Mouse (Mus musculus): ENCODE results near the gene Ddx11.
"Not testable (repeated sequence)": the region's sequence is repeated elsewhere in the genome, so short reads cannot be mapped to it uniquely, and the experiment has no call there.

The Ddx11 gene

DNA sequence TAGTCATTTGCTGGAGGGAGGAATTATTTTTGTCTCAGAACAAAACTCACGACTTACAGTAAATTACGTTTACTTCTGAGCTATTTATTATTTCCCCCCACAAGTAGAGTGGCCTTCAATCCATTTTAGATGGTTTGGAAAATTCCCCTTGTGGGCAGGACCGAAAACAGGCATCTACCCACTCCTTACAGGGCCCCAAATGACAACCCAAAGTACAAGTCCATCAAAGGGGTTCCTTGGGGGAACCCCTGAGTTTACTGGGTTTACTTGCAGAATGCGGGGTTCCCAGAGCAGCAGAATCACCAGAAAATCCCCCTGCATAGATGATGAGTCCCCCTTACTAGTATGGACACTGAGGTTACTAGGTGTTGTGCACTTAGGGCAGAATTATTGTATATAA, 11.2 kb upstream of the Ddx11 start:
- DNase-seq (ENCODE audit: low spot score in 2 of 2), result no peak

DNA sequence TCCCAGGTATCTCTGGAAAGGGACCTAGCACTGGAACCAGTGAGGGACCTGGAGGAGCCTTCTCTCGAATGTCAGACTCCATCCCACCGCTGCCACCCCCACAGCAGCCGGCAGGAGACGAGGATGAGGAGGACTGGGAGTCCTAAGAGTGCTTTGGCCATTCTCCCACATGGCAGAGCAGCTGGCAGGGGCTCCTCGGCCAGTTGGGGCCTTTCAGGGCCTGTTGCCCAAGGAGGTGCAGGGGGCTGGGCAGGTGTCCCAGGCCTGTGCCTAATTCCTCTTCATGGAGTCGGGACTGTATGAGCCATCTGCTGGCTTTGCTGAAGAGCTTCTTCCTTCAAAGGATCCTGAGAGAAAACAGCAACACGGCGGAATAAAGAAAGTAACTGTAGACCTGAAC, 4.3 kb upstream of the Ddx11 start:
- DNase-seq (ENCODE audit: low spot score in 2 of 2), result no peak

DNA sequence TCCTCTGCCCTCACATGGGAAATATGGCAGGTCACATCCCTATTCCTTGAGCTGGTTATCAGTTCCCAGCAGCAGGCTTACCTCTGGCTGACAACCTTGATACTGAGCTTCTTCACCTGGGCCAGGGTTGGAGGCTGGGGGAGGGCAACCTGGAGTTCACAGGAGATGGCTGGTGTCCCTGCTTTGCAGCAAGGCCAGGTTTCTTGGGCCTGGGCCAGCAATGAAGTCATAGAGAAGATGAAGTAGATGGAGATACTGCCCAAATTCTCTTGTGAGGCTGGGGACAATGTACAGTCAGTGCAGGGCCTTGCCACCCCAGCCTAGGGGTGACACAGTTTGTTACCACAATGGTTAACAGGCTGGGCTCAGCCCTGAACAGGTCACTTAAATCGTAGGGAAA, 2.6 kb upstream of the Ddx11 start:
- no peak for DNase-seq (ENCODE audit: low spot score in 2 of 2)

DNA sequence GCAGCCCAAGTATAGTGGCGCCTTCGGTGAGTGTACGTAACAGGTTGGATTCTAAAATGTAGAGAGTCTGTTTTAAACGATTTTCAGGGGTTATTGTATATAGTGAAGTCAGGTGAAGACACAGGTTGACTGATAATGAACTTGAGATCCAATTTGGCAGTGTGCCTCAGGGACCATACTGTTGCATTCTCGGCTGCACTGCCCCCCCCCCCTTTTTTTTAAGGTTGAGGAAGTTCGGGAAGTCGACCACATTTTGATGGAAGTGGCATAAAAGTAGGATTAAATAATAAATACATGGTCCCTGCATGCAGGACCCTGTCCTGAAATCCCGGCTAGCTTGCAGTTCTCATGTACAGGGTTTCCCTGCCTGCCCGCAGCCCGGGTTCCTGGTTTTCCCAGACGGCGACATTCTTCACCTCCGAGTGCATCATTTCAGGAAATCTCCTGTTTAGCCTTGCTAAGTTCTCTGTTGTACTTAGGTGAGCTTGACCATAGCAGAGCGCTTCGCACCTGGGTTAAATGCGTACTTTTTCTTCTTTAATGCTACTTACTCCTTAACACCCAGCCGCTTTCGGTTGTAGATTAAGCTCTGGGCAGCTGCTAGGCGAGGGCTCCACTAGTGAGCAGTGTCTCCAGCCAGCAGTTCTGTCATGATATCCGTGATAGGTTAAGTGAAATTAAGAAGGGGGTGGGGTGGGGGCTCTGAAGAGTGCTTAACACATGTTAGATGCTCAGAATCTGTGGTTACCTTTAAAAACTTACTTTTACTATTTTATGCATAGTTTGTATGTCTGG, 693 bp downstream of the Ddx11 start:
- DNase-seq (ENCODE audit: low spot score in 2 of 2), result no peak

DNA sequence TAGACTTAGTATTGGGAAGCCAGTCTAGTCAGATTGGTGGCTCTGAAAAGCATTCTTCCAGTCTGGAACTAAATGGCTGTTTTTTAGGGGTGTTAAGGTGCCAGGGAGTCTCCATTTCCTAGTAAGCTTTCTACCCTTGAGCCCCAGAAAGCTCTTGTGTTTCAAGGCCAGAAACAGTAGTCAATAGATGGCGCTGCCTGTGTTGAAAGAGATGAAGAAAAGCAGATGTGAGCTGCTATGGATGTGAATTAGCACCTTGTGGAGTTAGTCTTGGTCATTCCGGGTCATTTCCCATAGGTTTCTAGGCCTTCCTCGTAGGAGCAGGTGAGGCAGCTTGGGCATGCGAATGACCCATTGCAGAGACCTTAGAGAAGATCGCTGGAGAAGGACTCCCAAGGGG, 1.9 kb downstream of the Ddx11 start:
- DNase-seq (ENCODE audit: low spot score in 2 of 2), result no peak

DNA sequence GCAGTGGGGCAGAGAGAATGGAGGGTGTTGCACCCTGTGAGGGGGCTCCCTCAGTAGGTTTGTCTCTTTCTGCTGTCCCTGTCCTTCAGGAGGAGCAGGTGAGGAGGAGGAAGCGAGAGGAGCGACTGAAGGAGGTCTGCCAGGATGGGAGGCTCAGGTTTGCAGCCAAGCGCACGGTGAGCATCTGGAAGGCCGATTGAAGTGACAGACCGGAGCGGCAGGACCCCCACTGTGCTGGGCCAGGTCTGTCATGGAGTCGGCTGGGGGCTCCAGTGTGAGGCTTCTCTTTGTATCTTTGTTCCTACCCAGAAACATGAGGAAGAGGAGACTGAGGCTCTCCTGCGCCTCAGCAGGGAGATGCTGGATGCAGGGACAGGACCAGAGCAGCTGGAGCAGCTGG, 7.1 kb downstream of the Ddx11 start:
- no peak for DNase-seq (ENCODE audit: low spot score in 2 of 2)

DNA sequence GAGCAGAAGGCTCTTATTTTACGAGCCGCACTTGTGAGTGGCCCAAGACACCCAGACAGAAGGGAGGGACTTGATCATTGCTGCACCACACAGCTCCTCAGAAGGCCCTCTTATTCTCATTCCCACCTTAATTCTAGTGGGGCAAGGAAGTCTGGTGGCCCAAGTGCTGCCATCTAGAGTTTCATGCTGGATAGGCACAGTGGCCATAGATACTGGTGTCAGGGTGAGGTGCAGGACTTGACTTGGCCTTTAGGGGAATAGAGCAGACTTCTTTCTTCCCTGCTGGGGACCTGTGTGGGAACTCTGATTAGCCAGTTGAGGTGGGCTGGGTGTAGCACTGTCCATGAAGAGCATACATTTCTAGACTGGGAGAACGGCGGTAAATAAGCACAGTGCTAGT, 7.9 kb downstream of the Ddx11 start:
- DNase-seq (ENCODE audit: low spot score in 2 of 2), result no peak

DNA sequence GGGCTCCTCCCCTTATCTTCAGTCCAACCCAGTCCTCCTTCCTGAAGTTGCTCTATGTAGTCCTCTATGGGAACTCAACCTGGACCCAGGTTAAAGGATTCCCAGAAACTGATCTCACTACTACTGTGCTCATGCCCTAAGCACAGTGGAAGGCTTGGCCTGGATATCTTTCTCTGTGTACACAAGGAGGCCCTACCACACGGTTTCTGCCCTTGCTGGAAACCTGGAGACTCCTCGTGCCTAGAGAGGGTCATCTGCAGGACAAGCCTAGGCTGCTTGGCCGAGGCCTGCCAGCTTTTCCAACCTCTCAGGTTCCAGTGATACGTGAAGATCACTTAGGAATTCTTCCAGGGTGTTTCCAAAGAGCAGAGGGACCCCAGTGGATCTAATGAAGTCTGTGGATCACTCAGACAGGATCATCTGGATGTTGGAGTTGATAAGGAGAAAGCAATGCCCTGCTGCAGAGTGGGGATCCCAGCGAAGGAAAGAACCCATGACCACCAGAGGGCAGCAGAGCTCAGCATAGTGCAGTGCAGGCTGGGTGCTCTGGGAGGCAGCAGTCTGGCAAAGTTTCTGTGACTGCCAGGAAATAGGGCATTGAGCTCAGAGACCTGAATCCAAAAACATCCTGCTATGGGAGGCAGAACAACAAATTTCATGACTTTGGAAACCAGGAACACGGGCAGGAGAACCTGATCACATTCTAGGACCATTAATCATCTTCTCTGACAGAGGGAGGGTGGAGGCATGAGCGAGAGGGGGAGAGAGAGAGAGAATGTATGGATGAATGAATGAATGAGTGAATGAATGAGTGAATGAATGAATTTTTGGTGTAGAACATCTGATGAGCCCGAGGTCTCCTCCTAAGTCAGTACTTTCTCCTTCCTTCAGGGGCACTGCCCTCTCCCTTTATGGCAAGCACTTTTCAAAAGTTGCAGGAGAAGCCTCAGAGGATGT, 29.7 kb downstream of the Ddx11 start:
- not testable (repeated sequence) for DNase-seq (ENCODE audit: low spot score in 2 of 2)

DNA sequence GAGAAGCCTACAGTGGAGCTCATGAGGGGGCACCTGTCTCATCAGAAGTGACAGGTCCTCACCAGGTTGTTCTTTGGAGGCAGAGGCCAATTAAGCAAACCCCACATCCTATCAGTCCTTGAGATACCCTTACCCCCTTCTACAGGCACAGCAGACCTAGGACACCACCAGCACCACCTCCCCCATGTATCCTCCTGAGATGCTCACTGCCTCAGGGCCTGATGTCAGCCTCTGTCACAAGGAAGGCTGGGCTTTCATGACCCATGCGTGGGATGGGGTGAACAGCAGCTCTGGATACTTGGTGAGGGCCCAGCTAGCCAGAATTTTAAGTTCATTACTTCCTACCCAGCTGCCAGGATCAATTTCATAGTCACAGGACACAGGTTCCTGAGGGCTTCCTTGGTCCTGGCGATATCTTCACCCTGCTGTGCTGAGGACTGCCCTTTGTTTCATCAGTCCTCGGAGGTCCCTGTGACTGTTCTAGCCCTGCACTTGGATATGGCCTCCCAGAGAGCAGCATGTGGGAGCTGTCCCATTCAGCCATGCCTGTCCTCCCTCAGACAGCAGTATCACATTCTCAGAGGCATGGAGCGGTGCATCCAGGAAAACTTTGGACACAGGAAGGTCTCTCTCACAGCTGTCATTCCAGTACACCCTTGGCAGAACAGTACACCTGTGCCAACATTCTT, 30.6 kb downstream of the Ddx11 start:
- not testable (repeated sequence) for DNase-seq (ENCODE audit: low spot score in 2 of 2)

DNA sequence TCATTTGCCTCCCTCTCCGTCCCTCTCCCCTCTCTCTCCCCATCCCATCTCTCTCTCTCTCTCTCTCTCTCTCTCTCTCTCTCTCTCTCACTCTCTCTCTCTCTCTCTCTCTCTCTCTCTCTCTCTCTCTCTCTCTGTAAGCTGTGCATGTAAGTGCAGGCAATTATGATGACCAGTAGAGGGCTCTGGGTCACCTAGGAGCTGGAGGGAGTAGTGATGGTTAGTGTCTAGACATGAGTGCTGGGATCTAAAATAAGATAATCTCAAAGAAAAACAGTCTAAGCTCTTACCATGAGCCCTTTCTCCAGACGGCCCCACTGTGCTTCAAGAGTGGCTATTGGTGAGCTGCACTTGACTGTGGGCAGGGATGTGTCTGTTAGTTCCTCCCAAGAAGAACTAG, 31.6 kb downstream of the Ddx11 start:
- DNase-seq (ENCODE audit: low spot score in 2 of 2), result no peak

DNA sequence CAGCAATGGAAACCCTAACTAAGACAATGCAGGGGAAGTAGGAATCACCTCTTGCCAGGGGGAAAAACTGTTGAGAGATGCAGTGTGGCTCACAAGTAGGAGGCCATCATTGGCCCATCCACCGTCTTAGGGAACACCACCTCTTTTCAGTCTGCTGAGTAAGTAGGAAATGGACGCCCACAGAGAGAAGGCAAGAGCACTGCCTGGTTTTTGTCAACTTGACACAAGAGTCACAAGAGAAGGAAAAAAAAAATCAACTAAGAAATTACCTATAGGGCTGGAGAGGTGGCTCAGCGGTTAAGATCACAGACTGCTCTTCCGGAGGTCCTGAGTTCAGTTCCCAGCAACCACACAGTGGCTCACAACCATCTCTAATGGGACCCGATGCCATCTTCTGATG, 35.0 kb downstream of the Ddx11 start:
- DNase-seq (ENCODE audit: low spot score in 2 of 2), result no peak

DNA sequence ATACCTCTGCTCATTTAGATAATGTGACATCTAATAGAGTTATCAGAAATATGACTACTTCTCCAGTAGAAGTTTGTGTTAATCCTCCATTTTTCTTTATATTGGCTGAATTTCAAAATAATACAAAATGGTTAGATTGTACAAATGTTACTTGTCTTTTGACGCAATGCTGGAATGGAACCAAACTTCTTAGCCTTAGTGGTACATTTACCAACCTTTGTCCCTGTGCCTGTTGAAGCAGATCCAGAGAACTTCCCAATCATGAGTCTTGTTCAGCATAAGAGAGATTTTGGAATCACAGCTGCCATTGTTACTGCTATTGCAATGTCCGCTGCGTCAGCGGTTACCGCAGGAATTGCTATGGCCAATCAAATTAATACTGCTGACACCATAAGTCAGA, 43.8 kb downstream of the Ddx11 start:
- DNase-seq (ENCODE audit: low spot score in 2 of 2), result not testable (repeated sequence)

DNA sequence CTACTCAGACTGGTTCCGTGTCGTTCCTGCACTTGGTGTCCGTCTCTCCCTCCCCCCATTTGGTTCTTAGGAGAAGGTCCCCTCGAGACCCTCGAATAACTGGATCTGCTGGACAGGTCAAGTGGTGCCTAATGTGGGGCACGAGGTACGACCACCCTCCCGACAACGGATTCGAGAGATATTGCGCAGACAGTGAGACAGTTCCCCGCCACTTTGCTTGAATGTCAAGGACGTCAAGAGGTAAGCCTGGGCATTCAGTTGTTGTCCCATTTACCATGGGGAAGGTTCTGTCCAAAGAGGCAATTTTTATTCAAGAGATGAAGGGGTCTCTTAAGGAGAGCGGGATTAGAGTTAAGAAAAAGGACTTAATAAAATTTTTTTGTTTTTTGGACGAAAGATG, 47.7 kb downstream of the Ddx11 start:
- not testable (repeated sequence) for DNase-seq (ENCODE audit: low spot score in 2 of 2)

DNA sequence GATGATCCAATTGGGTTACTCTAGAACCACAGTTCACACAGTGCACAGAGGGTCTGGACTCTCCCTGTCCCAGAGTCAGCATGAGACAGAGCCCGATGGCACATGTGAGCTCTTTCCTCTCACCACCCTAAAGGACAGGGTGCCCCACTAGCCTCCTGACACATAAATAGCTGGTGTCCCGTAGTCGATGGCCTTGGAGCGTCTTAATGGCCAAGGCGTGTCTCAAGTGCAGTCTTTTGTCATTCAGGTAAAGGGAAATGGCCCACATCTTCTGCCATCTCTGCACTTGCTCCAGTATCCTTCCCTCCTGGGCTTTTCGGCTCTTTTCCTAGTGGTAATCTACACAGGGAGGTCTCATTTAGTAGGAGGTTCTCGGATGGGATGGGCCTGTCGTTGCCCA, 67.3 kb downstream of the Ddx11 start:
- DNase-seq (ENCODE audit: low spot score in 2 of 2), result no peak

DNA sequence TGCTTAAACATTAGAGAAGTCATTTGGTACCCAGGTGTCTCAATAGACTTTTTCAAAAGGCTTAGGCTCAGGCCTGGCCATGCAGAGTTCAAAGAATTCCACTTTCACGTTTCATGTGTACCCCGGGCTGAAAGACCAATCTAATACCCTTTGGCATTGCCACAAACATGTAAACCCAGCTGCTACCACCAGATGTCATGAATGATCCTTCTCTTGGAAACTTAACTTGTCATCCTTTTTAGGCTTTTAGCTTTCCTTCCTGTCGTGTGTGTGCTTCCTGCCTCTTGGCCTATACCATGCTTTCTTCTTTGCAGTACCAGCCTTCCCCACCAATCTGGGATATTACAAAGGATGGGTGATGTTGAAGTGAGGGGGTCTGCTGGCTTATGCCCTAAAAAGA, 73.7 kb downstream of the Ddx11 start:
- DNase-seq (ENCODE audit: low spot score in 2 of 2), result no peak
